Mouse (Mus musculus): Measurements from ENCODE around the gene Hapln1. TPM values are rescaled to one million over a fixed set of nuclear protein-coding genes. Genes with fewer than 3 reads are reported as not detected.

The Hapln1 gene
- total and polyA plus RNA-seq, 2 experiments from 2014 or later: 0.46 to 0.64 TPM

DNA sequence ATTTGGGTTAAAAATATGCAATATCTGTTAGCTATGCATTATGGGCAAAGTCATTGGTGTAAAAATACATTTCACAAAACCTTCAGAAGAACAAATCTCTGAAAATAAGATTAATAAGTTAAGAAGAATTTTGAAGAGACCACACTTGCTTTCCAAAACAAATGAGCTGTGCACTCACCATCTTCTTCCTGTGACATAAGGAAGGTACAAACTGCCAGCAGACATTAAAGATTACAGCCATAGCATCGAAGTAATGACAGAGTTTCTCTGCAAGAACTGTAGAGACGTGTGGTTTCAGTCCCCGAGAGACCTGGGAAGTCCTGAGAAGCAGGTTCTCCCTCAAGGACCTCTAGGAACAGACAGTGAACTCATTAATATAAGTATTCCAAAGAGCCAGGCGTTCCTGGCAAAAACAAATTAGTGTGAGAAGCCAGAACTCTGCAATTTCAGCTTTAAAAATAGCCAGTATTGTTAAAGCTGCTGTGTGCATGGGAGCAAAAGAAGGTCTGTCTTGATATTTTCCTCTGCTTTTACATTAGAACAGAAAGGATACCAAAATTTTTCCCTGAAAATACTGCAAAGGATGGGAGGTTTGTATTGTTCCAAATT is 43.6 kb downstream of the Hapln1 start:
- no peaks in the 10 kb centered on the region for H3K9me3 ChIP-seq (replicated peaks; ENCODE audit: control insufficient read depth, low read length)
- H3K36me3 ChIP-seq (replicated peaks; ENCODE audit: control insufficient read depth, insufficient read depth, low read length): no peaks in the 10 kb centered on the region
- DNase-seq (ENCODE audit: low spot score) (no peak), ATAC-seq (ENCODE audit: insufficient read depth, low read depth) (no peak)
- H3K4me2 ChIP-seq (ENCODE audit: low read depth, low read length): no peak overlapping the region
- H3K27me3 ChIP-seq (ENCODE audit: control insufficient read depth, insufficient read depth, low read length): no peaks in the 10 kb centered on the region
- no peak overlapping the region for H3K4me3 ChIP-seq (ENCODE audit: low read depth, low read length)
- no peak overlapping the region for H3K27ac ChIP-seq (ENCODE audit: low read depth)
- WGBS: 63% methylated on average over 4 of the region's 4 CpGs
- no peak overlapping the region for H3K9ac ChIP-seq (replicated peaks; ENCODE audit: low read depth, low read length)
- no peaks in the 10 kb centered on the region for H3K4me1 ChIP-seq (ENCODE audit: control insufficient read depth, insufficient read depth)
- TF ChIP-seq EP300 (IDR thresholded peaks at IDR 0.05; ENCODE audit: low read depth): no peak
- no peak for TF ChIP-seq CTCF (IDR thresholded peaks at IDR 0.05; ENCODE audit: low read depth)

GRCm38 (mm10) chr13:89583747-89584738 is 44.4 kb downstream of the Hapln1 start:
- Histone ChIP-seq H3K4me2 (ENCODE audit: low read depth, low read length) (no peak overlapping the region), H3K27me3 (ENCODE audit: control insufficient read depth, insufficient read depth, low read length) (no peaks in the 10 kb centered on the region), H3K9me3 (replicated peaks; ENCODE audit: control insufficient read depth, low read length) (no peaks in the 10 kb centered on the region), H3K9ac (replicated peaks; ENCODE audit: low read depth, low read length) (no peak overlapping the region), H3K27ac (ENCODE audit: low read depth) (no peak overlapping the region), H3K36me3 (replicated peaks; ENCODE audit: control insufficient read depth, insufficient read depth, low read length) (no peaks in the 10 kb centered on the region), H3K4me3 (ENCODE audit: low read depth, low read length) (no peak overlapping the region), H3K4me1 (ENCODE audit: control insufficient read depth, insufficient read depth) (no peaks in the 10 kb centered on the region)
- DNase-seq (ENCODE audit: low spot score): no peak
- 50% methylated on average over 10 of the region's 10 CpGs for WGBS
- TF ChIP-seq EP300 (IDR thresholded peaks at IDR 0.05; ENCODE audit: low read depth) (no peak), CTCF (IDR thresholded peaks at IDR 0.05; ENCODE audit: low read depth) (no peak)
- no peak for ATAC-seq (ENCODE audit: insufficient read depth, low read depth)

GRCm38 (mm10) chr13:89585144-89585543 is 45.5 kb downstream of the Hapln1 start:
- H3K4me2 ChIP-seq (ENCODE audit: low read depth, low read length): no peak overlapping the region
- H3K36me3 ChIP-seq (replicated peaks; ENCODE audit: control insufficient read depth, insufficient read depth, low read length): no peaks in the 10 kb centered on the region
- DNase-seq (ENCODE audit: low spot score) (no peak), ATAC-seq (ENCODE audit: insufficient read depth, low read depth) (no peak)
- H3K9me3 ChIP-seq (replicated peaks; ENCODE audit: control insufficient read depth, low read length): no peaks in the 10 kb centered on the region
- H3K27ac ChIP-seq (ENCODE audit: low read depth): no peak overlapping the region
- TF ChIP-seq EP300 (IDR thresholded peaks at IDR 0.05; ENCODE audit: low read depth) (no peak), CTCF (IDR thresholded peaks at IDR 0.05; ENCODE audit: low read depth) (no peak)
- H3K4me3 ChIP-seq (ENCODE audit: low read depth, low read length): no peak overlapping the region
- no peak overlapping the region for H3K9ac ChIP-seq (replicated peaks; ENCODE audit: low read depth, low read length)
- no peaks in the 10 kb centered on the region for H3K27me3 ChIP-seq (ENCODE audit: control insufficient read depth, insufficient read depth, low read length)
- H3K4me1 ChIP-seq (ENCODE audit: control insufficient read depth, insufficient read depth): no peaks in the 10 kb centered on the region
- WGBS: 55% methylated on average over 1 of the region's 1 CpGs

DNA sequence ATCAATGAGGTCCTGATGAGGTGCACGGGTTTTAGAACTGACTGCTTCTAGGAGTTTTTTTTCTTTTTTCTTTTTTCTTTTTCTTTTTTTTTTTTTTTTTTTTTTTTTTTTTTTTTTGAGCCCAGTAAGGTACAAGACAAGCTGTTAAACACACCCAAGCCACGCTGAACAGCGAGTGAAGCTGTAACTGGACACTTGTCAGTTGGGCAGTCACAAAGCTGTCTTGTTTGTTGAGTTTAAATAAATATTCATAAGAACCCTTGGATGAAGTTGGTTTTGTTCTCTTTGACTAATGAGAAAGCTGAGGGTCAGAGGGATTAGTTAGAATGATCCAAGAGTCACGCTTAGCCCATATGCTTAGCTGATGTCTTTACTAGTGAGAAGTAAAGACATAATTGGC is 55.5 kb downstream of the Hapln1 start:
- WGBS: 84% methylated on average over 4 of the region's 4 CpGs

DNA sequence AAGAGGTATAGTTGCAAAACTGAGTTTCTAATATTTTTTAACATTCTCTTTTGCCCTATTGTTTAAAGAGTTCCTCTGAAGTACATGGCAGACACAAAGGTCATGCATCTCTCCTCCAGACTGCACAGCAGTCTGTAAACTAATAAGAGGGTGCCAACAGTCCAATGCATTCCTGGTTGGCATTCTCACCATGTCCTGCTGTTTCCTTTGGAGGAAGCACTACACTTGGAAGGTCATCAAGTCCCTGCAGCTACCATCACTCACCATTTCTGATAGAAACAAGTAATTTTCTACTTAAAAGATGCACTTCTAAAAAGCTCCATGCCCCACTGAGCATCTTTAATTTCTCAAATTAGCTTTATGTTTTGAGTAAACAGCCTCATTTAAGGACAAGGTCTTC is 57.8 kb downstream of the Hapln1 start:
- no peak overlapping the region for H3K4me2 ChIP-seq (ENCODE audit: low read depth, low read length)
- no peaks in the 10 kb centered on the region for H3K27me3 ChIP-seq (ENCODE audit: control insufficient read depth, insufficient read depth, low read length)
- no peak for ATAC-seq (ENCODE audit: insufficient read depth, low read depth)

More for the DNA sequence above, 55.5 kb downstream of the Hapln1 start:
- H3K27ac ChIP-seq (ENCODE audit: low read depth): no peak overlapping the region
- H3K27me3 ChIP-seq (ENCODE audit: control insufficient read depth, insufficient read depth, low read length): no peaks in the 10 kb centered on the region
- no peak overlapping the region for H3K4me3 ChIP-seq (ENCODE audit: low read depth, low read length)
- ATAC-seq (ENCODE audit: insufficient read depth, low read depth) (no peak), DNase-seq (ENCODE audit: low spot score) (no peak)
- no peak for TF ChIP-seq CTCF (IDR thresholded peaks at IDR 0.05; ENCODE audit: low read depth)
- TF ChIP-seq EP300 (IDR thresholded peaks at IDR 0.05; ENCODE audit: low read depth): no peak
- 0 out of 2 replicates have a peak, but pooled peaks cover 2% of the 10 kb centered on the region for H3K9me3 ChIP-seq (replicated peaks; ENCODE audit: control insufficient read depth, low read length)
- no peak overlapping the region for H3K4me2 ChIP-seq (ENCODE audit: low read depth, low read length)
- no peak overlapping the region for H3K9ac ChIP-seq (replicated peaks; ENCODE audit: low read depth, low read length)
- no peaks in the 10 kb centered on the region for H3K36me3 ChIP-seq (replicated peaks; ENCODE audit: control insufficient read depth, insufficient read depth, low read length)
- no peaks in the 10 kb centered on the region for H3K4me1 ChIP-seq (ENCODE audit: control insufficient read depth, insufficient read depth)

More for the DNA sequence above, 57.8 kb downstream of the Hapln1 start:
- Histone ChIP-seq H3K9ac (replicated peaks; ENCODE audit: low read depth, low read length) (no peak overlapping the region), H3K4me1 (ENCODE audit: control insufficient read depth, insufficient read depth) (no peaks in the 10 kb centered on the region), H3K27ac (ENCODE audit: low read depth) (no peak overlapping the region), H3K9me3 (replicated peaks; ENCODE audit: control insufficient read depth, low read length) (0 out of 2 replicates have a peak, but pooled peaks cover 2% of the 10 kb centered on the region), H3K4me3 (ENCODE audit: low read depth, low read length) (no peak overlapping the region), H3K36me3 (replicated peaks; ENCODE audit: control insufficient read depth, insufficient read depth, low read length) (no peaks in the 10 kb centered on the region)
- DNase-seq (ENCODE audit: low spot score): no peak
- TF ChIP-seq CTCF (IDR thresholded peaks at IDR 0.05; ENCODE audit: low read depth) (no peak), EP300 (IDR thresholded peaks at IDR 0.05; ENCODE audit: low read depth) (no peak)
